Mouse (Mus musculus) fat pad, adult 2 months (tissue): ENCODE results near the gene Xpnpep1.

Experiments used
- DNase-seq: peaks from one replicate; pipeline ENCODE4 v3.0.0-alpha.2; 2011; ENCODE audit warnings: low read depth, low spot score; ENCODE audit errors: extremely low read depth

The Xpnpep1 gene

DNA sequence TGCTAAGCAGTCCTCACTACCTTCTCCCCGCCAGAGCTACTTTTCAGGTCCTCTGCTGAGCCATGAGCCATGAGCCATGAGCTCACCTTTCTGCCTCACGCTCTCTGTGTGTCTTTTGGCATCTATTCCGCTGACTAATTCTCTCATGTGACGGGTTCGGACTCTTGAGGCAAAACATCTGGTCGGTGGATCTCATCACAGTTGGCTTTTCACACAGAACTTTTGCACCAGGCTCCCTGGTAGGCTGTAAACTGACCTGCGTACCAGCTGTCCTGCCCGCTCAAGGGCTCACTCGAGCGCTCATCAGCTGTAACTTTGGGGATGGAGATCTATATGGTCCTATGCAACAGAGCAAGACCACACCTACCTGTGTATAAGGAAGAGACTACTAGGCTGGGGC, 26.9 kb upstream of the Xpnpep1 start:
- DNase-seq = peak; percentile 50

DNA sequence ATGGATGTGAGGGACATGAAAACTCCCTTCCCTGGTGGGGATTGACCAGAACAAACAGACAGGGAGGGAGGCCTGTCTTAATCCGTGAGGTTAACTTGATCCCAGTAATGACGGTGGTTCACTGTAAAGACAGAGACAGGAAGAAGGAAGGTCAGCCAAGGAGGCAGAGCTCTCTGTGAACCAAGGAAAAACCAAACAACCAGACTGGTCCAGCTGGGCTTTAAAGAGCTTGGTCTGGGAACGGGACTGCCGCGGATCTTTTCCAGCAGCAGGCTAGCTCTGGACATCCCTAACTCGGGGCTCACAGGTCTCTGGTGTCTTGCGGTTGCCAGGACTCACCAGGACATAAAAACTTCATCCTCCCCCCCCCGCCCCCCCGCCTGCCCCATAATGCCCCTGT, 26.5 kb upstream of the Xpnpep1 start:
- no peak for DNase-seq

DNA sequence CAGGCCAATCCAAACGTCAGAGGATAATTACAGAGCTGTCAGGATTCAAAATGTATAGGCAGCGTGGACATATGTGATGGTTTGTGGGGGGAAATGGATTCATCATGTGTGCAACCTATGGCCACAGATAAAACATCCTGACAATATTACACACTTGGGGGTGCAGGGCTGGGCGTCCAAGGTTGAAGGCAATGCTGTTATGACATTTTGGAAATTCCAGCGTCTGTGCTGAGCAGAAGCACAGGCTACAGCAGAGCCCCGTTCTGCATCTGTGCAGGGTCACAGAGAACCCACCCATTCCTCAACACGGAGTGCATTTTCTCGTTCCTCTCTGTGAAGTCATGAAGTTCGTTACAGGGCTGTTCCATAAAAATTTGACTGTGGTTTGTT, 25.0 kb upstream of the Xpnpep1 start:
- no peak for DNase-seq

DNA sequence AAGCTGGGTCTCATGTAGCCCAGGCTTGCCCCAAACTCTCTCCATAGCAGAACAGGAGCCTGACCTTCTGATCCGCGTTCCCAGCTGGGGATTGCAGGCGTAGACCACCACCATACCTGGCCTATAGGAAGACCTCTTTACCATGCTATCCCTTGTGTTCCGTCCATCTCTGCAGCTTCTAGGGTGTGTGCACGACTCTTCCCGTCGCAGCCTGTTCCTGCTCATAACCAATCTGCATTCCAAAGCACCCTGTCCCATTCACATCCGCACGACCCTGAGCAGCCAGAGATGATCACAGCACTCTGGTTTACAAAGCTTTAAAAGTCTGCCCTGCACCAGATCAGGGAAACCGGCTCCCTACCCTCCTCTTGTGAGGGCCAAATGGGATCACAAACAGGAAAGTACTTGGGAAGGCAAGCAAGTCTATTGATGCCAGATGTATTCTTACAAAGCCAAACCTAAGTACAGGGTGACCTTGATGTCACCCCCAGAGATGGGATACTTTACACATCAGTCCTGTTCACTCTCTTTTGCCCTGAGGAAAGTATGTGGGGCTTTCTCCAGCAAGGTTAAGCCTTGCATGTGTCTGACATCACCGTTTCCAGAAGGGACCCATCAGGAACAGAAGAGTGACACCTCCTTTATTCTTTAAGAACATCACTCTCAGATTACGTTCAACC, 24.4 kb upstream of the Xpnpep1 start:
- DNase-seq = no peak

DNA sequence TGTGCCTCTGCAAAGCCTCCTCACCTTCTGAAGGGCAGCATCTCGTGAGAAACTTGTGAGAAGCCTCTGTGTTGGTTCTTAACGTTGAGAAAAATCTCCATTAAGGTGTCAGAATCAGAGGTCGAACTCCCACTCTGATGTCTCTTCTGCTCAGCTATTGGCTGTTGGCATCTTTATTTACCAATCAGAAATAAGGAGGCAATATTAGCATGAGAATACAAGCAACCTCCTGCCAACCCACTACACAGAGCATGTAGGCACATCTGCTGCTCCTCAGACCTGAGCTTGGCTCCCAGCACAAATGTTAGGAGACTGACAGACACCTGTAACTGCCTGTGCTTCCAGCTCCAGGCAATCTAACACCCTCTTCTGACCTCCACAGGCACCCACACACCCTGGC, 22.0 kb upstream of the Xpnpep1 start:
- no peak for DNase-seq

DNA sequence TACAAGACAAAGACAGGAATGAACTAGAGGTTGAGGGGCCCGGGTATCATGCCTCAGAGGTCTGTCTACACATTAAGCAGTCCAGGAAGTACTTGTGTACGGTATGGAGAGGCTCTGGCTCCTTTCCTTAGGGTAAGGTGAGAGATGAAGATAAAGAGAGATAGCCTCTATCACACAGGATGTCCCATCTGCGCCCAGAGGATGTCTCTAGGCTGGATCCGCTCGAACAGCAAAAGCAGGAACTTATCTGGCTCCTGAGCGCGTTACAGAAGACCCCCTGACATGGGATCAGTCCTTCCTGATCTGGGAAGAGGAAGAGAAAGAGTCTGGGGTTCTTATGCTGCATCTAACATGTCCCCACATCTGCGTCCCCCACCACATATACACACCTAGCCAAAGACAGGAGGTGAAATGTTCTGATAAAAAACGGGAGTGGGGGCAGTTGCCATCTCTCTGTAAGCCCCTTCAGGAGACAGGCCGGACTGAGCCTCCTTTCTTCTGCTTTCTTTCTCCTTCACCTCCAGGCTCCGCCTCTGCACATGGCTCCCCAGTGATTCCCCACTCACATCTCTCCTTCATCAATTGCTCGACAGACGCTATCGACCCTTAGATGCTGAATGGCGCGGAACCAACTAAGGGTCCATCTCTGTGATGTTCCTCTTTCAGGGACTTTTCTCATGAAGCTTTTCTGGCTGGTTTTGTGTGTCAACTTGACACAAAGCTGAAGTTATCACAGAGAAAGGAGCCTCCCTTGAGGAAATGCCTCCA, 19.5 kb upstream of the Xpnpep1 start:
- no peak for DNase-seq

DNA sequence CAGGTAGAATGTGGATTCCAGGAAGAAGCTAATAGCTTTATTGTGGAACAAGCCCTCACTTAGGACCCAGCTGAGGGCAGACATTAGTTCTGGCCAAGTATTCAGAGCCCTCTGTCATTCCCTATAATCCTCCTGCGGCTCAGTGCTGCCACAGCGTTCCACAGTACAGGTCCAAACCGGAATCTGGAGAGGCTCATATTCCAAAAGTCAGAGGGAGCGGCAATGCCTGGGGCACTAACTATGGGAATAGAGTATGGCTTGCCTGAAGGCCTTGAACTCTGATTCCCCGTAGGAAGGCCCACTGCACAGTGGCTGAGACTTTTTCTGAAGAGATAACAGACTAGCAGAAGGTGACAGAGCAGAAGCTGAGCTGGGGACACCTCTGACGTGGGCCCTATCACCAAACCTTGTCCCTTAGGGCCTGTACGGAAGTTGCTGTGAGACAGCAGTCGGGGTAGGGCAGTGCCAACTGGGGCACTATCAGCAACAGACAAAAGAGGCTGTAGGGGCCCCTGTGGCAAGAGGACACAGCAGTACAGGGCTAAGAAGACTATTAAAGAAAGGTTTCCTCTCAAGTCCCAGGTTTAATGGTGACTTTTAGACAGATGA, 18.8 kb upstream of the Xpnpep1 start:
- no peak for DNase-seq

DNA sequence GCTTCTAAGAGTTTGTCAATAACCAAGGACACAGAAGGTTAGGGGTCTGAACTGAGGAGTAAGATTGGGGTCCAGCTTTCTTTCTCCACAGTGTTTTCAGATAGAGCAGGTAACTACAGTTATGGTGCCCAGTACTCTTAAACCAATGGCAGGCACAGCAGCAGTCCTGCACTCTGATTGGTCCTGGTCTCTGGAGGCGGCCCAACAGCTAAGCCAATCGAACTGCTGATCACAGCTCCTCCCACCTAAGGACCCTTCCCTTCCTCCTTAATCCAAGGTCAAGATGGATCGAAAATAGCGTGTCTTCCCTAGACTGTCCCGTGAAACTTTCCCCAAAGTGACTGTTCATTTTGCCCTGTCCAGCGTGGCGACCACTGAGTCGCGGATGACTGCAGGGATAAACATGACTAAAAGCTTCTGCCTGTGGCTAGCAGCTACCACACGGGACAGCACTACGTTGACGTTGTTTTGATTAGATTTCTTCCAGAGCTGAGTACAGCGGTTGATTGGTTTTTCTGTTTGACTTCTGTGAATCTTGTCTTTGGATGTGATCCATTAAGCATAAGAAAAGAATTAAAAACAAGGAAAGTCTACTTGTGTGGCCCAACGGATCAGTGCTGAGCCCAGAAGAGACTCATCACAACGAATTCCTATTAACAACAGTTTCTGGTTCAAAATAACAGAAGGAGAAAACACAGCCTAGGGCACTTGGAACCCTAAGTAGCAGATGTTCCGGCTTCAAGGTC, 18.1 kb upstream of the Xpnpep1 start:
- DNase-seq = no peak

DNA sequence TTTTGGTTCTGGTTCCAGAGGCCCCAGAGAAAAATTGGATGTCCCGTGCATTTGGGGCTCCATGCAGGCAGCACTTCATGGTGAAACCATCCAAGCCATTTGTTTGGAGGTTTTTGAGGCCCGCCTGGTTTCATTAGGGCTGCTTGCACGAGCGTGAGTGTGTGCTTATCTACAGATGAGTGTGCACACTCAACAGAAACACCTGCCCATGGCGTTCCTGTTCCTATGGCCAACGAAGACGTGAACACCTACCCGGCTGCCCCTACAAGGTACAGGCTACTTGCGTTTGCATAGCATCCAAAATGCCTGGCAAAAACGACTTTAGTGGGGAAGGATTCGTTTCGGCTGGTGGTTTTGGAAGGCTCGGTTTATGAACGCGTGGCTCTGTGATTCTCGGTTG, 13.3 kb upstream of the Xpnpep1 start:
- DNase-seq = no peak

DNA sequence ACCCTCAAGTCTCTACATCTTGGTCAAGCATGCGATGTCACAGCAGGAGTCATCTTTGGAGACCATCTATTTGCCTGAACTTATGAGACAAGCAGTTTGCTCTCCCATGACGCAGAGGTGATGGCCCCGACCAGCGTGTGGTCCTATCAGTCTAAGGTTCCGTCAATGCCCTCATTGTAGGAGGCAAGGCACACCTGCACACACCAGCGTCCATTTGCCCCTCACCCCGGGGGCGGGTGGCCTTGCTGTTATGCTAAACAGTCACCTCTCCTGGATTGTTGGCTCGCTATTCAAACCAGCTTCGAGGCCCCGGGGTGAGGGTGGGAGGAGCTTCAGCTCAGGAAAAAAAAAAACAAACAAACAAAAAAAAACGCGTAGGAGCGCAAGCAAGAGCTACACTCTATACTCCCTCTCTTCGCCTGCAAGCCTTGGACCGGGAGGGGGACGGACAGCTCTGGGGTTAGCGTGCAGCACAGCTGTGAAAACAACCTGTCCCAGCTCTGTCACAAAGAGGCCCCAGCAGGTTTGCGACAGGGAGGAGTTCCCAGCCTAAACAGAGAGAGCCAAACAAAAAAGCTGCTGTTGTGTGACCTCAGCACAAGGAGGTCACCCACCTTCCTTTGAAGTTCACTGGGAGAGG, 12.1 kb upstream of the Xpnpep1 start:
- DNase-seq = no peak

DNA sequence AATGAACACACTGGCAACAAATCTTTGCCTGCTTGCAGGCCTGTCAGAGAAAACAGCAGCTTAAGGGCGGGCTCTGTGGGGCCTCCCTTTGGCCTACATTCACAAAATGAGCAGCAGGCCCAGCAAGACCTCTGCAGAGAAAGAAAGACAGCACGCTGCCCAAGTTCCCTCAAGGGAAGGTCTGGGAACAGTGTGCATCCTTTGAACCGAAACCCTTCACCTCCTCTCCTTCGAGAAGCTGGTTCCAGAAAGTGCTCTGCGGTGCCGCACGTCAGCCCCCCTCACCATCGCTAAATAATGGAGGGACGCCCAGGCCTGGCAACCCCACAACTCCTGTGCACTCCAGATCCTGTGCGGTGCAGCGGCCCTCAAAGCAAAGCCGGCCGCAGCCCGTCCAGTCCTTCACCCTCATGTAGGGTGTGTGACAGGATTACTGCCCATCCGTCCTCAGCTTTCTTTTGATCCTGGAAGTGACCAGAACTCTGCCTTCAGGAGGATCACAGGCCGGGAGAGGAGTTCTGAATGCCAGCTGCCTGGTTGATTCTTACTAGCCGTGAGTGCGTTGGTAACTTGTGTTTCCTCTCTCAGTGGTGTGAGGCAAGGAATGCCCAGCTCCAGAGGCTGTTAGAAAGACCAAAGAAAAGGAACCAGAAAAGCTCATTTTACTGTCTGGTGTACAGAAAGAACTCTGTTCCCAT, 11.4 kb upstream of the Xpnpep1 start:
- DNase-seq = no peak

DNA sequence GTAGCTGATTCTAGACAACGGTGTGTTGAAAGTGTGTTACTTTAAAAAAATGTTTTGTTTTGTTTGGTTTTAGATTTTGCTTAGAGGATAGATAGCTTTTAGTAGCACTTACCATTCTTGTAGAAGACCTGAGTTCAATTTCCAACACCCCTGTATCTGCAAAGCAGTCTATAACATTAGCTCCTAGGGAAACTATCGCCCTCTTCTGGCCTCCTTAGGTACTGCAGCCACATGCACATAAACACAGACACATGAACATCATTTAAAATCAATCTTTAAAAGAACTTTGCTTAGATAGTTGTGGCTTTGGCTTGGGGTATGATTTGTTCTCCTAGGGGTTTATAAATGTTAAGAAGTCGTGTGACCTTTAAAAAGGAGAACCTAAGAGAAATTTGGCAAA, 10.1 kb upstream of the Xpnpep1 start:
- DNase-seq = no peak

DNA sequence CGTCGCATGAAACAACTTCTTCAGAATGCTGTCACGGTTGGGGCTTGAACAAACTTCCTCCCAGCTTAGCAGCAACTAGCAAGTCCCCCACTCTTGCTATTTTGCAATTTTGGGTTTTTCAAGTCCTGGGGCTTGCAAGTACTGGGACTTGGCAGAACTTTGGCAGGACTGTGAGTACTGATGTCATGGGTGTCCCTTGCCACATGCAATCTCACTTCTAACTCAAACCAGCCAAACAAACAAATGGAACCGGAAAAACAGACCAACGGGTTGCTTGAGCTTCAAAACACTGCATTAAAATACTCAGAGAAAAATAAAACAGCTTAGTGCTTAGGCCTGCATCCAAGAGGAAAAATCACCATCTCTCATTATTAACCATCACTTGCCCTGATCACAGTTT, 7.2 kb upstream of the Xpnpep1 start:
- DNase-seq = no peak

DNA sequence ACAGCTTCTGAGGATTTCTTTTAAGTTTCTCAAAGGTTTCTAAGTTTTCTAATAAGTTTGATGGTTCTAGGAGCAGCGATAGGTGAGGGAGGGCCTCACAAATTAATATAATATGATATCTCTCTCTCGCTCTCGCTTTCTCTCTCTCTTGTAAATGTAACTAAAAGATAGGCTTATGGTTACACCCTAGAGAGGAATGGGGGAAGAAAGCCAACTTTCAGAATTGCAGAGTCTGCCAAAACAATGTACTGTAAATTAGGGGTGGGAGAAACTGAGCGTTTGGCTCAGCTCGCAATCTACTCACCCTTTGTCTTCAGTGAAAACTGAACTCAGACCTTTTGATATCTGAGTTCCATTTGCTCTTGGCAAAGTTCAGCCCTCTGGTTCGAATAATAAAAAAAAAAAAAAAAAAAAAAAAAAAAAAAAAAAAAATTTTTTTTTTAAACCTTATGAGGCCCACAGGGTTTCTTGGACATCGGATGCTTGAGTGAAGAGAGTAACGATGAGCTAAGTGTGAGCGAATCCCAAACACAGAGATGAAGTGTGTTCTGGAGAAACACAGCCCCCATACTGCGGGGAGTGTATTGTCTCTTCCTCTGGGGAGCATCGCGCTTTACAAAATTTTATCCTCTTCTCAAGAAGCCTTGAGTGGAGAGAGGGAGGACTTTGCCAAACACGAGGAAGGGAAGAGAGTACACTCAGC, 3.6 kb upstream of the Xpnpep1 start:
- no peak for DNase-seq

DNA sequence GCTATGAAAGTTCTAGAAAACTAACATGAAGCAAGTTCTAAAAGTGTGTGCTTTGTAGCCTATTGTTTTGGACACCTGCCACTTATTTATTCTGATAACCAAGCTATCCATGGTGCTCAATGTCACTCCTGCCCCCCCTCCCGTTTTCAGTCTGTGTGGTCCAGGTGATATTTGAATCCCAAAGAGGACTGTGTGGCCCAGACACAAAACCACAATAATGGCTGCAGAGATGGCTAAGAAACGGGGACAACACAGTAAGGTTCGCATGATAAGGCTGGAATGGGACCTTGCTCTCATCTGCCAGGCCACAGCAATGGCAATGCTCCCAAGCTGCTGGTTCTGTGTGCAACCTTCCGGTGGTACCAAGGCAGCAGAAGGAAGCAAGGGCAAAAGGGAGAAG, 1.6 kb upstream of the Xpnpep1 start:
- DNase-seq = no peak

DNA sequence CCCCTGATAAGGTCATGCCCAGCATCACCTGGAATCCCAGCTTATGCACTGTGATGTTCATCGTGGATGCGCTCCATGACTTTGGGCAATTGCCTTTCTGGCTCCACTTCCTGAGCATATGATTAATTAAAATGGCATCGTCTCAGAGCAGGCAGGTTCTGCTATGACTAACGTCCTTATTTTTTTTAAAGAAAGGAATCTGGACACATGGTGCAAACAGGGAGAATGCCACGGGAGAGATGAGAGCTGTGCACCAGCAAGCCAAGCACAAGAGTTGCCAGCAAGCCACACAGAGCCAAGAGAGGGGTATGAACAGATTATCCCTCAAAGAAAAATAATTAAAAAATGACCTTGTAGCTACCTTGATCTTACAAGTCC, 1.1 kb upstream of the Xpnpep1 start:
- DNase-seq = no peak

DNA sequence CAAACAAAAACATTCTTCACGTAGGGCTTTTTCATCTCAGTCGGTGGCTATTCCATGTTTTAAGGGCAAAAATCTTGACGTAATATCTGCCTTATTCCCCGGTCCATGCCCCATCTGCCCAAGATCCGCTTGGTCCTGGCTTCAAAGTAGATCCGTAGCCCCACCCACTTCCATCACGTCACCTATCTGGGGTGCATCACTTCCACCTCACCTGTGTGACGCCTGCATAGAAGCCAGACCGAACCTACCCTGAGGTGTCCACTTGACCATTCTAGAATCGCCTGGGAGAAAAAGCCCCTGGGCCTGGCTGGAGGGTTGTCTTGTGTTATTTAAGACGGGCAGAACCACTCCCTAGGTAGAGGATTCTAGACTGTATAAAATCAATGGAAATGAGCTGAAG, 924 bp downstream of the Xpnpep1 start:
- no peak for DNase-seq

DNA sequence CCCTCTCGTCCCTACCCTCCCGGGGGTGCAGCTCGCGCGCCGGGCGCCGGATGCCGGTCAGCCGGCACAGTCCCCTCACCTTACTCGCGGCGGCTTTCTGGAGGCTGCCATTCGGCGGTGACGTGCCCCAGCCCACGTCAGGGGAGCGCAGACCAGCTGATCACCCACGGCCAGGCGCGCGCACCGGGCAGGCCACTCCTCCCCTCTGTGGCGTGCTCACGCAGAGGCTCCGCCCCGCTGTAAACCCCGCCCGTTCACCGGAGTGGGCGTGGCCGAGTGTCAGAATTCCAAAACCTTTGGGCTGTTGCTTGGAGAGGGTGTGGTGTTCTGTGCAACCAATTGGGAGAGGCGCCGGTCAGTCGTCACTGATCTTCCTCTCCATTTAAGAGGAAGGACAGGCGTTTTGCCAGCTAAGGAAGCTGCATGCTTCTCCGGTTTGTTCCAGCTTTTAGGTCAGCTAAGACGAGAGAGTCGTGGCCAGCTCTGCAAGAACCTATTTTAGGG, 1.5 kb downstream of the Xpnpep1 start:
- DNase-seq = no peak

DNA sequence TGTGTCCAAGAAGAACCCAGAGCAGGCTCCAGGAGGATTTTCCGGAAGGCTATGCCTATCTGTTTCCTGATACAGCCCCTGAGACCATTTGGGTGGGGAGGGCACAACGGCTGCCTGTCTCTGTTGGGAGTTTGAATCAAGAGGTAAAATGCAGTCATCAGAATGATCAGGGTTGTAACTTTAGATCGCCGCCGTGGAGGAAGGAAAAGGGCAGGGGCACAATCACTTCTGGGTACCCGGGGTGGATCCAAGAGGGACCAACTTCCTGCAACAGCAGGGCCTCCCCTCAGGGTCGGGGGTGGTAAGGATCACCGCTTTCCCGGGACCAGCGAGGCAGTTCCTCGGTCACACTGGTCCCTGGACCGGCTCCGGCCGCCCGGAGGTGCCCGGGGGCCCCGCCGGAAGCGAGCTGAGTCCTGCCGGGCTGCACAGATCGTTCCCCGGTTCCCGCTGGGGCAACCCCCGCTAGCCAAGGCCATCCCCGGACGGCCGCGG, 2.0 kb downstream of the Xpnpep1 start:
- DNase-seq = no peak
